Mouse (Mus musculus): ENCODE measurements at regions not wholly inside any gene's neighbourhood (a gene's known extent, or its start where the extent isn't known, plus 50 kb on each side); places are given as distances from the start of the nearest gene placed in this dataset.
A peak's percentile ranks its signal among the peaks of the same experiment; 100 is the strongest.

GRCm38 (mm10) chr2:123023918-123024317 is 258.9 kb downstream of the Sqor start:
- peak; percentile 15 to 71 for DNase-seq (ENCODE audit: low spot score in 2 of 2)

DNA sequence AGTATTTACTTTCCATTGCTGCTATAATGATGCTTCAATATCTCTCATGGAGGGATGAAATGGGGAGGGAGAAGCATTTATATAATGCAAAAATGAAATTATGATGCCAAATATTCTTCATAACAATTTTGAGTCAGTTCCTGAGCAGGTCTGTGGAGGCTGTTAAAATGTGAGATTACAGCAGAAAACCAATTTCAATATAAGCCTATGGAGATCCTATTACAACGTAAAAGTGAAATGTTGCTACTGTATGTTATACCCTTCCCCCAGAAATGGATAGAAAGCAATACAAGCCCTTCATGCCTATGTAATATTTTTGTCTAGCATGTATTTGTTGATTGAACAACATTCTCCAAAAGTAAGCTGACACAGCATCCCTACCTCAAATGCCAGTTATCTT is 259.3 kb downstream of the Sqor start:
- no peak for DNase-seq (ENCODE audit: low spot score in 2 of 2)

DNA sequence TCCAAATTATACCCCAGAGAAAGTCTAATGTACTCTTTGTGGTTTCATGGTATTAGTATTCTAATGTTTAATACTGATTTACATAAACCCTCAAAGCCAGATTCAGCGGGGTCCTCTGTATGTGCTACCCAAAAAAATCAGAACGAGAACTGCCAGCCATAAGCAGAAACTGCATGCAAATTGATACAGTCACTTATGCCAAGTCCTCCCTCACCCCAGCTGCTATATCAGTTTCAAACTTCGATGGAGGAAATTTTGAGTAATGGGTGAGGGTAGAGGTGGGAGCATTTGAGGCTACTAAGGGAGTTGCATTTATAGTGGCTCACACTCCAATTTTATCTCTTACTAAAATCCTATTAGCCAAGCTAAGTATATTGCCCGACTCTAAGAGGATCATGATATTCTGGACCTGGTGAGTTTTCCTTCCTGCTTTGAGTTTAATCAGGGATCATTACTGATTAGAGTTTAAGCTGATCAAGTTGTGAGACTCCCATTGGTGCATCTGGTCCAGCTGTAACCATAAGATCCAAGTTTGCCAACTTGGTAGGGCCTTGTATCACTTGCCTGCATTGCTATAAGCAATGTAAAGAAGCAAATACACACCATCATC is 260.0 kb downstream of the Sqor start:
- DNase-seq (ENCODE audit: low spot score in 2 of 2), result no peak

GRCm38 (mm10) chr2:123047321-123047720 is 282.3 kb downstream of the Sqor start:
- DNase-seq (ENCODE audit: low spot score in 2 of 2), result no peak

GRCm38 (mm10) chr2:123064648-123065047 is 299.6 kb downstream of the Sqor start:
- DNase-seq (ENCODE audit: low spot score in 2 of 2), result no peak

DNA sequence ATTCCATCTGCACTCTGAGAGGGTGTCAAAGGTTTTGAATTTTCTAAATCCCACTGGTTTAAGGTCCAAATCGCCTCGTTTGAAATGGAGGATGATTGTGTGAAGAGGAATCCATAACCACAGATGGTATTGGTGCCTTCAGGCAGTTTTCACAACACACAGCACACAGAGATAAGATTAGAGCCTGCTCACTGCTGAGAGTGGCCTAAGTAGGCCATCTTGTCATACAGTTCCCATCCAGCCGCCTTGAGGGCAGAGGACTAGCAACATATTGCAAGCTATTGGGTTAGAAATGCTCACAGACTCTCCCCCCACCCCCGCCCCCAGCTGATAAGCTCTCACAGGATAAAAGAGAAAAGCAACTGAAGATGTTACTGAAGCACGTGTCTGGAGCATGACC is 303.8 kb downstream of the Sqor start:
- DNase-seq (ENCODE audit: low spot score in 2 of 2), result no peak

- DNase-seq (ENCODE audit: low spot score in 2 of 2), result no peak
Measured at GRCm38 (mm10) chr2:123072653-123073052, 307.6 kb downstream of the Sqor start.

- no peak for DNase-seq (ENCODE audit: low spot score in 2 of 2)
Measured at GRCm38 (mm10) chr2:123073476-123074085, 308.5 kb downstream of the Sqor start.

GRCm38 (mm10) chr2:123092726-123093125 is 327.7 kb downstream of the Sqor start:
- DNase-seq (ENCODE audit: low spot score in 2 of 2), result no peak

DNA sequence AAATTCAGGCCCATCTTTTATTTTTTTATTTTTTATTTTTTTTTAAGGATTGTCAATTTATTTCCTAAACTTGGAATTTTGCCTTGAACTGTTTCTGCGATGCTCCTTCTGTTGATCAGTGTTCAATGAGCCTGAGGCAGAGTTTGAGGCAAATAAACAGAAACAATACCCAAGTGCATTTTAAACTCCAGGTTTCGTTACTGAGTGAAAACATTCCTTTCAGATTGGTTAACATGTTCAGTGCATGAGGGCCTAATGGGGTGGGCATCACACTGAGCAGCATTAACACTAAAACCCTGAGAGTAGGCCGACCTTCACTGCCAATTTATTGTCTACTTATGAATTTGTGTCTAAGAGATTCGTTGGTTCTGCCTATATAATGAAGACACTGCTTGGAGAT is 338.5 kb downstream of the Sqor start:
- DNase-seq (ENCODE audit: low spot score in 2 of 2), result no peak

DNA sequence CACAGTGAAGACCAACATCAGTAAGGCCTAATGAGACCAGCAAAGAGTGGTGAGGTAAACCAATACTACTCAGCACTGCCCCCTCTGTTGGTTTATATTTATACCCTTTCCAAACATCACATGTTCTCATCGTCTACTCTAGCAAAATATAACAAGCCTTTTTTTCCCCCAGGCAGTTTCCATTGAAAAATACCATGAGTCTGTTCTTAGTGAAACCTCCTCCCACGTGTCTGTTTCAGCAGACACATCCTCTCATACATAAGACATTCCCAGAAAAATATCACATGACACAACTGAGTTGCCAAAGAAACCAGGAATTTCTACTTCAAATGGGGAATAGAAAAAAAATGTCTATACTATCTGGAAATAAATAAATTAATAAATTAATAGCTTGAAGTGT is 366.5 kb downstream of the Sqor start:
- no peak for DNase-seq (ENCODE audit: low spot score in 2 of 2)

GRCm38 (mm10) chr2:123153170-123153569 is 388.1 kb downstream of the Sqor start:
- peak in 1 of 2 experiments; percentile 8 for DNase-seq (ENCODE audit: low spot score in 2 of 2)

GRCm38 (mm10) chr2:123165384-123165783 is 400.3 kb downstream of the Sqor start:
- no peak for DNase-seq (ENCODE audit: low spot score in 2 of 2)

DNA sequence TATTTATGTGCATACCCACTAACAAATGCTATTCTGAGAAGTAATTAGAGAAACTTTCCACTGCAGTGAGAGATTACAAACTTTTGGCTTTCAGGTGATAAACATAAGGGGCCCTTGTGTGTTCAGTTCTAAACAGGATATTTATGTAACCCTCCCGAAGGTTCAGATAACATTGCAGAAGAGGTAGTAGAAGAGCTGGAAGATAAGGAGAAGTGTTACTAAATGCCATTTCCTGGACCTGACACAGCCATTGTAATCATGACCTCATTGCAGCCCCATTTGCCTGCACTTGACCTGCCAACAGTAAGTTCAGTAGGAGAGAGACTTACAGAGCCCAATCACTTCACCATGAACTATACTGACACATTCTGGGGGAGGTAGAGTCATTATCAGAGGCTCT is 405.6 kb downstream of the Sqor start:
- no peak for DNase-seq (ENCODE audit: low spot score in 2 of 2)

GRCm38 (mm10) chr2:123182208-123182607 is 417.2 kb downstream of the Sqor start:
- DNase-seq (ENCODE audit: low spot score in 2 of 2), result no peak

GRCm38 (mm10) chr2:123190795-123191582 is 426.0 kb downstream of the Sqor start:
- no peak for DNase-seq (ENCODE audit: low spot score in 2 of 2)

GRCm38 (mm10) chr2:123194533-123194932 is 429.5 kb downstream of the Sqor start:
- DNase-seq (ENCODE audit: low spot score in 2 of 2), result no peak

Data from left cerebral cortex, adult 8-10 months (tissue).